Mouse (Mus musculus): Measurements from ENCODE around the gene Nf1.

DNA sequence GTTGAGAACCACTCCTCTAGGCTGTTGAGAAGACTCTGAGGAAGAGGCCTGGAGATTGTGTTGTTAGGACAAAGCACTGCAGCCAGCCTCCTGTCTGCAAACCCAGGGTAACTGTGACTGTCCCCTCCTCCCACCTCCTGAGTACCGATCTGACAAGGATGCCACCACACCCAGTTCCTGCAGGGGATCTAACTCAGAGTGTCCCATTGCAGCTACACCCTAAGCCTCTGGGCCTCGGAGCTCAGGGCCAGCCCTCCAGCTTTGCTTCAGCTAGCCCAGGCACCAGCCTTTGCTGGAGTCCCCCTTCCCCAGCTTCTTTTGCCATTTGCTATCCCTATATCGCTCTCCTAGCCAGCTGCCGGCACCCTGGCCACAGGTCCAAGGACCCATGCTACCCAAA is 274.2 kb downstream of the Nf1 start:
- TF ChIP-seq POLR2A (IDR thresholded peaks at IDR 0.05; ENCODE audit: insufficient read depth, low read depth, low read length) (no peak), CTCF (IDR thresholded peaks at IDR 0.05) (no peak), EP300 (IDR thresholded peaks at IDR 0.05; ENCODE audit: insufficient read depth, low read depth, low read length) (no peak)

Data from heart, adult 2 months (tissue).